Mouse (Mus musculus) thymus, adult 2 months (tissue): Measurements from ENCODE around the gene Kif11. TPM values are rescaled to one million over a fixed set of nuclear protein-coding genes. Genes with fewer than 3 reads are reported as not detected.

Experiments used
- DNase-seq: peaks from one replicate; pipeline ENCODE4 v3.0.0; 2021
- H3K27ac ChIP-seq: fragments of 200-500 bp; 2 replicates; pipeline ENCODE4 v1.5.1; 2012; ENCODE audit warnings: low read length, control low read depth; ENCODE audit not compliant: control insufficient read depth, insufficient read depth
- H3K27me3 ChIP-seq: fragments of 200-500 bp; 2 replicates; pipeline ENCODE4 v1.6.1; 2012; ENCODE audit warnings: mild to moderate bottlenecking, low read length, moderate library complexity, mixed read lengths; ENCODE audit not compliant: control insufficient read depth, insufficient read depth
- H3K36me3 ChIP-seq: fragments of 200-500 bp; 2 replicates; pipeline ENCODE4 v1.6.1; 2012; ENCODE audit warnings: mild to moderate bottlenecking, low read length, moderate library complexity; ENCODE audit not compliant: control insufficient read depth, insufficient read depth
- H3K4me1 ChIP-seq: fragments of 200-500 bp; replicated peaks from 2 replicates; pipeline ENCODE4 v1.6.1; 2012; ENCODE audit warnings: low read length; ENCODE audit not compliant: control insufficient read depth, insufficient read depth
- H3K4me3 ChIP-seq: fragments of 200-500 bp; 2 replicates; pipeline ENCODE4 v1.5.1; 2012; ENCODE audit warnings: mild to moderate bottlenecking, low read length, control low read depth, moderate library complexity; ENCODE audit not compliant: control insufficient read depth, insufficient read depth
- CTCF ChIP-seq: fragments of 200-500 bp; IDR thresholded peaks from 2 replicates; pipeline ENCODE4 v1.5.1; 2012; ENCODE audit warnings: mild to moderate bottlenecking, control low read depth, low read length, moderate library complexity, borderline replicate concordance; ENCODE audit not compliant: control insufficient read depth, poor library complexity, insufficient read depth; ENCODE audit errors: extremely low read depth
- POLR2A ChIP-seq: fragments of 200-500 bp; IDR thresholded peaks from 2 replicates; pipeline ENCODE4 v1.6.1; 2012; ENCODE audit warnings: mild to moderate bottlenecking, low read length, control low read depth, moderate library complexity; ENCODE audit not compliant: control insufficient read depth, poor library complexity, insufficient read depth; ENCODE audit errors: extremely low read depth
- WGBS: fragments of 180-500 bp; shearing (Covaris S2); methylation state at CpG from one replicate; pipeline ENCODE4 v1.1.7; 2018; 5-methylcytosine and 5-hydroxymethylcytosine counted together
- polyA plus RNA-seq: library from polyadenylated mRNA; depleted of rRNA; stranded (reverse); fragments of >200 nt; gene quantifications from 2 replicates; pipeline ENCODE4 v1.2.3, GENCODE M21; 2012

The Kif11 gene
- polyA plus RNA-seq, 1 experiment = 22.5 TPM

GRCm38 (mm10) chr19:37340495-37340894 is 35.7 kb upstream of the Kif11 start:
- Histone ChIP-seq H3K36me3 (no peaks in the 10 kb centered on the region), H3K4me3 (no peak overlapping the region), H3K27ac (no peak overlapping the region), H3K4me1 (0 out of 2 replicates have a peak, but pooled peaks cover 2% of the 10 kb centered on the region), H3K27me3 (no peaks in the 10 kb centered on the region)
- no peak for DNase-seq
- TF ChIP-seq POLR2A (no peak), CTCF (no peak)
- 67% methylated on average over 5 of the region's 5 CpGs for WGBS

DNA sequence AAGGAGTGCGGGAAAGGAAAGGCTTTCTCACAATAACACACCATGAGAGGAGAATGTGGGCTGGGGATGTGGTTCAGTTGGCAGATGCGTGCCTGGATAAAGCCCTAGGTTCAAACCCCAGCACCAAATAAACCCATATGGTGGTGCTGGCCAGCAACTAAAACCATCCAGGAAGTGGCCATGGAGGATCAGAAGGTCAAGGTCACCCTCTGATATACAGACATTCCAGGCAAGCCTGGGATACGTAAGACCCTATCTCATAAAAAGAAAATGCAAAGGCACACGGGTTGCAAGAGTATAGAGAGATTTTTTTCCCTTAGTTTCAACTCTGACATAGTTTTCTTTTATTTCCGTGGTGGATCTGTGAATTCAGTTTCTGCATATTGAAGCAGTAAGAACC is 35.3 kb upstream of the Kif11 start:
- no peak for TF ChIP-seq CTCF
- TF ChIP-seq POLR2A = no peak
- no peak for DNase-seq
- 0 out of 2 replicates have a peak, but pooled peaks cover 2% of the 10 kb centered on the region for H3K4me1 ChIP-seq
- H3K4me3 ChIP-seq = no peak overlapping the region
- WGBS = 84% methylated on average over 5 of the region's 5 CpGs
- H3K27ac ChIP-seq = no peak overlapping the region
- H3K36me3 ChIP-seq = no peaks in the 10 kb centered on the region
- no peaks in the 10 kb centered on the region for H3K27me3 ChIP-seq

GRCm38 (mm10) chr19:37343899-37344298 is 32.3 kb upstream of the Kif11 start:
- H3K36me3 ChIP-seq = no peaks in the 10 kb centered on the region
- H3K27me3 ChIP-seq = no peaks in the 10 kb centered on the region
- no peak overlapping the region for H3K4me3 ChIP-seq
- no peaks in the 10 kb centered on the region for H3K4me1 ChIP-seq
- 99% methylated on average over 5 of the region's 5 CpGs for WGBS
- no peak overlapping the region for H3K27ac ChIP-seq
- no peak for DNase-seq
- TF ChIP-seq CTCF = no peak
- TF ChIP-seq POLR2A = no peak

GRCm38 (mm10) chr19:37346258-37346657 is 29.9 kb upstream of the Kif11 start:
- H3K4me3 ChIP-seq = no peak overlapping the region
- DNase-seq = no peak
- WGBS = 93% methylated on average over 3 of the region's 3 CpGs
- H3K4me1 ChIP-seq = no peaks in the 10 kb centered on the region
- no peaks in the 10 kb centered on the region for H3K36me3 ChIP-seq
- no peak for TF ChIP-seq CTCF
- TF ChIP-seq POLR2A = no peak
- H3K27ac ChIP-seq = no peak overlapping the region
- H3K27me3 ChIP-seq = no peaks in the 10 kb centered on the region

GRCm38 (mm10) chr19:37348331-37348730 is 27.9 kb upstream of the Kif11 start:
- Histone ChIP-seq H3K27me3 (no peaks in the 10 kb centered on the region), H3K36me3 (no peaks in the 10 kb centered on the region), H3K4me3 (no peak overlapping the region), H3K4me1 (no peaks in the 10 kb centered on the region), H3K27ac (no peak overlapping the region)
- no peak for TF ChIP-seq CTCF
- no peak for TF ChIP-seq POLR2A
- WGBS = 95% methylated on average over 10 of the region's 10 CpGs
- no peak for DNase-seq

DNA sequence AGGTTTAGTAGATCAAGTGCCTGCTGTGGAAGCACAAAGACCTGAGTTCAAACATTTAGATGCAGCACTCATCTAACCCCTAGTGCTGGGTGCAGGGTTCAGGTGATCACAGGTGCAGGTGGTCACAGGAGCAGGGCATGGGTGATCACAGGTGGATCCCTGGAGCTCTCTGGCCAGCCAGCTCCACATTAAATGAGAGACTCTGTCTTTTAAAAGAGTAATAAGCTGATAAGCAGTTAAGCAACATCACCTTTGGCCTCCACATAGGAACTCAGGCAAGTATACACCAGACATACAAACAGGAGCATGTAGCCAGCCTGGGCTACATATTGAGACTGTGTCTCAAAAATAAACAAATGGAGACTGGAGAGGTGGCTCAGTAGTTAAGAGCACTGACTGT is 27.3 kb upstream of the Kif11 start:
- Histone ChIP-seq H3K27me3 (no peaks in the 10 kb centered on the region), H3K4me1 (no peaks in the 10 kb centered on the region), H3K4me3 (no peak overlapping the region), H3K27ac (no peak overlapping the region), H3K36me3 (no peaks in the 10 kb centered on the region)
- TF ChIP-seq POLR2A (no peak), CTCF (no peak)
- DNase-seq = no peak

- H3K27ac ChIP-seq = no peak overlapping the region
- H3K36me3 ChIP-seq = no peaks in the 10 kb centered on the region
- H3K4me1 ChIP-seq = no peaks in the 10 kb centered on the region
- DNase-seq = no peak
- no peaks in the 10 kb centered on the region for H3K27me3 ChIP-seq
- no peak for TF ChIP-seq POLR2A
- TF ChIP-seq CTCF = no peak
- no peak overlapping the region for H3K4me3 ChIP-seq
- 97% methylated on average over 3 of the region's 3 CpGs for WGBS
Measured at GRCm38 (mm10) chr19:37352756-37353155, 23.4 kb upstream of the Kif11 start.
